Mouse (Mus musculus) midbrain, embryonic 13.5 days (tissue): ENCODE measurements around the gene Galnt7. TPM values are rescaled to one million over a fixed set of nuclear protein-coding genes. Genes with fewer than 3 reads are reported as not detected.

Experiments used
- ATAC-seq: fragments of 200-750 bp; cut with Nextera tagmentation; 2 replicates; pipeline ENCODE4 v1.8.0; 2017; ENCODE audit warnings: mild to moderate bottlenecking, moderate TSS enrichment, moderate library complexity
- H3K27ac ChIP-seq: fragments of 300-500 bp; sonication (generic); 2 replicates; pipeline ENCODE4 v1.5.1; 2015; ENCODE audit warnings: inconsistent platforms, mild to moderate bottlenecking, moderate library complexity
- H3K27me3 ChIP-seq: fragments of 300-500 bp; sonication (generic); 2 replicates; pipeline ENCODE4 v1.6.1; 2015; ENCODE audit warnings: mild to moderate bottlenecking, inconsistent platforms
- H3K36me3 ChIP-seq: fragments of 300-500 bp; sonication (generic); 2 replicates; pipeline ENCODE4 v1.6.1; 2015; ENCODE audit warnings: mild to moderate bottlenecking, inconsistent platforms
- H3K4me1 ChIP-seq: fragments of 300-500 bp; sonication (generic); replicated peaks from 2 replicates; pipeline ENCODE4 v1.6.1; 2015; ENCODE audit warnings: inconsistent platforms
- H3K4me2 ChIP-seq: fragments of 300-500 bp; sonication (generic); replicated peaks from 2 replicates; pipeline ENCODE4 v1.6.1; 2015; ENCODE audit warnings: moderate library complexity, mild to moderate bottlenecking, inconsistent platforms
- H3K4me3 ChIP-seq: fragments of 300-500 bp; sonication (generic); replicated peaks from 2 replicates; pipeline ENCODE4 v1.5.1; 2015; ENCODE audit warnings: mild to moderate bottlenecking, inconsistent platforms
- H3K9ac ChIP-seq: fragments of 300-500 bp; sonication (generic); replicated peaks from 2 replicates; pipeline ENCODE4 v1.6.1; 2015; ENCODE audit warnings: mild to moderate bottlenecking, inconsistent platforms
- H3K9me3 ChIP-seq: fragments of 300-500 bp; sonication (generic); 2 replicates; pipeline ENCODE4 v1.6.1; 2016; ENCODE audit warnings: mild to moderate bottlenecking, inconsistent platforms
- WGBS: fragments of 180-500 bp; shearing (Covaris S2); methylation state at CpG from one replicate; pipeline ENCODE4 v1.1.7; 2015; 5-methylcytosine and 5-hydroxymethylcytosine counted together
- polyA plus RNA-seq: library from polyadenylated mRNA; unstranded; fragments of >200 nt; fragmentation: Nextera tagmentation; extraction: Ambion mirVana; gene quantifications from 2 replicates; pipeline ENCODE4 v1.2.1, GENCODE M21; 2015

Galnt7 gene
- polyA plus RNA-seq, 1 experiment from 2014 or later, result 10.8 TPM

GRCm38 (mm10) chr8:57627946-57628786, 24.7 kb downstream of the Galnt7 start:
- Histone ChIP-seq H3K27ac (no peak overlapping the region), H3K9ac (no peak overlapping the region), H3K4me2 (no peak overlapping the region), H3K4me1 (no peaks in the 10 kb centered on the region), H3K4me3 (no peak overlapping the region), H3K27me3 (no peaks in the 10 kb centered on the region), H3K9me3 (no peaks in the 10 kb centered on the region), H3K36me3 (no peaks in the 10 kb centered on the region)
- WGBS, result 84% methylated on average over 5 of the region's 5 CpGs
- no peak for ATAC-seq

DNA sequence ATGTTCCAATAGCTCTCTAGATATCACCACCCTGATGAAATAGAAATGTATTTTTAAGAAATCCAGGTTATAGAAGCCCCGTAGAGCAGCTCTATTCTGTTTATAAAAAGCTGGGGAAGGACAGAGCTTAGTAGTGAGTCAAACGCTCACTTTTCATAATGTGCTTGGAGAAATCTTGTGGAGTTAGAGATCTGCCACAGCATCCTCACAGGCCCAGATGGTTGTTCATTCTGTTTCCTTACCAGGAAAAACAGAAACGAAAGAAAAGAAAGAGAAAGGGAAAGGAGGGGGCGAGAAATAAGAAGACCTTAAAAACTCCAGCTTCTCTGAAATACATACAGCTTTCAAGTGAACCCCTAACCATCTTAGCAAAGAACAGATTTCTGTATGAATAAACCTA, 28.9 kb downstream of the Galnt7 start:
- H3K4me3 ChIP-seq, result no peak overlapping the region
- 90% methylated on average over 4 of the region's 4 CpGs for WGBS
- no peak overlapping the region for H3K27ac ChIP-seq
- no peak overlapping the region for H3K9ac ChIP-seq
- H3K36me3 ChIP-seq, result no peaks in the 10 kb centered on the region
- no peaks in the 10 kb centered on the region for H3K4me1 ChIP-seq
- H3K9me3 ChIP-seq, result no peaks in the 10 kb centered on the region
- ATAC-seq, result no peak
- no peak overlapping the region for H3K4me2 ChIP-seq
- no peaks in the 10 kb centered on the region for H3K27me3 ChIP-seq

- no peak overlapping the region for H3K27ac ChIP-seq
- 86% methylated on average over 3 of the region's 3 CpGs for WGBS
- no peak overlapping the region for H3K4me3 ChIP-seq
- H3K9ac ChIP-seq, result no peak overlapping the region
- H3K27me3 ChIP-seq, result no peaks in the 10 kb centered on the region
- H3K9me3 ChIP-seq, result no peaks in the 10 kb centered on the region
- no peaks in the 10 kb centered on the region for H3K36me3 ChIP-seq
- no peak for ATAC-seq
- H3K4me1 ChIP-seq, result no peaks in the 10 kb centered on the region
- no peak overlapping the region for H3K4me2 ChIP-seq
These were observed 29.8 kb downstream of the Galnt7 start for GRCm38 (mm10) chr8:57623051-57623450.

DNA sequence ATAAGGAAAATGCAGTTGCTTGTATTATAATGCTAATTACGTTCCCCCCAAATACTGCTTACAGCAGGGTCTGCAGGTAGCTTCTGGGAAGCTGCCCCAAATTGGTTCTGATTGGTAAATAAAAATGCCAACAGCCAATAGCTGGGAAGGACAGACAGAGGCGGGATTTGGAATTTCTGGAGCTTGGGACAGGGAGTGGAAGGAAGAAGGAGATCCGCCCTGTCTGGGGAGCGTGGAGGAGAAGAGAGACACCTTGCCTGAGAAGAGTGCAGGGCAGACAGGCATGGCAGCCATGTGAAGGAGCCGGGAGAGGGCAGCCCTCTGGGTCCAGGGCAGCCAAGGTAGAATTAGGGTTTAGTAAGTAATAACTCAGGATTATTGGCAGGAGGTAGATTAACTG, 35.9 kb downstream of the Galnt7 start:
- Histone ChIP-seq H3K9ac (no peak overlapping the region), H3K4me3 (no peak overlapping the region), H3K36me3 (no peaks in the 10 kb centered on the region), H3K27ac (no peak overlapping the region), H3K4me1 (no peaks in the 10 kb centered on the region), H3K27me3 (no peaks in the 10 kb centered on the region), H3K4me2 (no peak overlapping the region), H3K9me3 (no peaks in the 10 kb centered on the region)
- 53% methylated on average over 5 of the region's 5 CpGs for WGBS
- ATAC-seq, result no peak

DNA sequence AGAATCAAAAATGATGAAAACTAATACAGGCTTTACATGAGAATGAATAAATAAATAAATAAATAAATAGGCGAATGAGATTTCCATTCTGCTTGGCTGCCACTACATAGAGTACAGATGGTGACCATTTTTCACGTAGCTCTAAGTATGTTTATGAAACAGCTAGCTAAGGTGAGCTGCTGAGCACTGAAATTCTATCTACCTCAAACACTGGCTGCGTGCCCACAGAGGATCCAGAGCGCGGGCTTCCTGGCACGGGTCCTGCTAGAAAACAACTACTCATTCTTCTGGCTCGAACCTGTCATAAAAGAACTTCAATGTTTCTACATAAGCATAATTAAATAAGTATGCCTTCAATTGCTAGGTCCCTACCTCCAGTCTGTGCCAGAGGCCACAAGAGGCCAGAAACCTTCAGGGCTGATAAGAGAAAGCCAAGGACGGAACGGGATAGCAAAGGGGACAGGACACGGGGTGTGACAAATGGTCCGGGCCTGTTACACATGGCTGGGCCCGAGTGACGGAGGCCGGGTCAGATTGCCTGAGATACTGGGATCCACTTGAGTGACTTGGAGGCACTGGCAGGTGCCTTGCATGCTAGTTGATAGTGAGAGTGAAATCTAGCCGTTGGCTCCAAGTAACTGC, 37.7 kb downstream of the Galnt7 start:
- WGBS, result 79% methylated on average over 15 of the region's 15 CpGs
- Histone ChIP-seq H3K4me2 (no peak overlapping the region), H3K9me3 (no peaks in the 10 kb centered on the region), H3K27me3 (no peaks in the 10 kb centered on the region), H3K27ac (no peak overlapping the region), H3K4me3 (no peak overlapping the region), H3K9ac (no peak overlapping the region), H3K36me3 (no peaks in the 10 kb centered on the region), H3K4me1 (no peaks in the 10 kb centered on the region)
- ATAC-seq, result no peak

DNA sequence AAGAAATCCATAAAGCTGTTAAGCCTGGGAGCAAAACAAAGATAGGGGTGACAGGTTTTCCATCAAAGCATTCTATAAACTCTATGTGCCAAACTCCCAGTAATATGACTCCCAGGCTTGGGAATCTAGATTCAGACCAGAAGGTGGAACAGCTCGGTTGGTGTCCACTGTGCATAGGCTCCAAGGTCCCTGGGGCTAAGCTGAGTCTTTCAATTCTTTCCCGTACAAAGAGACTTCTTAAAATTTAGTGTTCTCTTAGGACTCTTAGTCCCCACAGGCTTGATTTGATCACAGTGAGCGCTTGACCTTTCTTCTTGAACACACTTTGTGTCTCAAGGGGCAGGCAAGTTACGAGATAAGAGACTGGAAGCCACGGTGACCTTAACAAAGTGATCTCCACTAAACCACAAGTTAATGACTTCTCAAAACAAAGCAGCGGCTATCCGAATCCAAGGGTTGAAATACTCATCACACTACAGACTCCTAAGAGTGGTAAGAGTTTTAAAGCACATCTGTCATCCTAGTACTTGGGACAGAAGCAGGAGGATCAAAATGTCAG, 41.3 kb downstream of the Galnt7 start:
- no peaks in the 10 kb centered on the region for H3K4me1 ChIP-seq
- 42% methylated on average over 7 of the region's 7 CpGs for WGBS
- H3K4me2 ChIP-seq, result no peak overlapping the region
- no peaks in the 10 kb centered on the region for H3K27me3 ChIP-seq
- ATAC-seq, result no peak
- H3K9me3 ChIP-seq, result no peaks in the 10 kb centered on the region
- no peak overlapping the region for H3K9ac ChIP-seq
- H3K36me3 ChIP-seq, result no peaks in the 10 kb centered on the region
- no peak overlapping the region for H3K4me3 ChIP-seq
- H3K27ac ChIP-seq, result no peak overlapping the region

GRCm38 (mm10) chr8:57610706-57611418, 42.0 kb downstream of the Galnt7 start:
- no peaks in the 10 kb centered on the region for H3K36me3 ChIP-seq
- H3K4me2 ChIP-seq, result no peak overlapping the region
- H3K4me1 ChIP-seq, result no peaks in the 10 kb centered on the region
- H3K4me3 ChIP-seq, result no peak overlapping the region
- no peaks in the 10 kb centered on the region for H3K27me3 ChIP-seq
- H3K9ac ChIP-seq, result no peak overlapping the region
- ATAC-seq, result 0 out of 2 replicates have a peak, but pooled peaks have one; percentile 30
- no peak overlapping the region for H3K27ac ChIP-seq
- WGBS, result 81% methylated on average over 10 of the region's 11 CpGs
- H3K9me3 ChIP-seq, result no peaks in the 10 kb centered on the region

DNA sequence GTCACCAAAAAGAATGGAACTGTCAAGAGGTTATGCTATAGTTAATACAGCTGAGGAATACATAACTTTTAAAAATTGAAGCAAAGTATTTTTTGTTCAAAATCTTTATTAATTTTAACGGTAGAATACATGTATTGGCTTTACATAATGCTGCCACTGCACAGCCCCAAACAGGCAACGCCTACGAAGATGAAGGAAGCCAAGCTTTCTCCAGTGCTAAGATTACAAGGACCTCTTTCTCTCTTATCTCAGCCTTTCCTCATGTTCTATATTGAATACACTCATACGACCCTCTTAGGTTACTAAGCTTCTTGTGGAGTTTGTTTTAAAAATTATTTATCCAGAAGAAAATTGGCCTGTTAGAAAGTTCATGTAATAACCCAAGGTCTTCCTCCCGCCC, 50.3 kb downstream of the Galnt7 start:
- H3K4me3 ChIP-seq, result no peak overlapping the region
- no peak for ATAC-seq
- 90% methylated on average over 5 of the region's 5 CpGs for whole genome bisulfite sequencing
- H3K27ac ChIP-seq, result no peak overlapping the region
- H3K9ac ChIP-seq, result no peak overlapping the region
- H3K36me3 ChIP-seq, result no peaks in the 10 kb centered on the region
- no peaks in the 10 kb centered on the region for H3K4me1 ChIP-seq
- H3K4me2 ChIP-seq, result no peak overlapping the region
- no peaks in the 10 kb centered on the region for H3K27me3 ChIP-seq
- H3K9me3 ChIP-seq, result no peaks in the 10 kb centered on the region

- Histone ChIP-seq H3K27ac (no peak overlapping the region), H3K4me2 (no peak overlapping the region), H3K9ac (no peak overlapping the region), H3K4me3 (no peak overlapping the region), H3K4me1 (no peaks in the 10 kb centered on the region), H3K9me3 (no peaks in the 10 kb centered on the region), H3K27me3 (no peaks in the 10 kb centered on the region), H3K36me3 (no peaks in the 10 kb centered on the region)
- no peak for ATAC-seq
- WGBS, result 97% methylated on average over 12 of the region's 12 CpGs
These were observed 50.8 kb downstream of the Galnt7 start for GRCm38 (mm10) chr8:57601987-57602418.

DNA sequence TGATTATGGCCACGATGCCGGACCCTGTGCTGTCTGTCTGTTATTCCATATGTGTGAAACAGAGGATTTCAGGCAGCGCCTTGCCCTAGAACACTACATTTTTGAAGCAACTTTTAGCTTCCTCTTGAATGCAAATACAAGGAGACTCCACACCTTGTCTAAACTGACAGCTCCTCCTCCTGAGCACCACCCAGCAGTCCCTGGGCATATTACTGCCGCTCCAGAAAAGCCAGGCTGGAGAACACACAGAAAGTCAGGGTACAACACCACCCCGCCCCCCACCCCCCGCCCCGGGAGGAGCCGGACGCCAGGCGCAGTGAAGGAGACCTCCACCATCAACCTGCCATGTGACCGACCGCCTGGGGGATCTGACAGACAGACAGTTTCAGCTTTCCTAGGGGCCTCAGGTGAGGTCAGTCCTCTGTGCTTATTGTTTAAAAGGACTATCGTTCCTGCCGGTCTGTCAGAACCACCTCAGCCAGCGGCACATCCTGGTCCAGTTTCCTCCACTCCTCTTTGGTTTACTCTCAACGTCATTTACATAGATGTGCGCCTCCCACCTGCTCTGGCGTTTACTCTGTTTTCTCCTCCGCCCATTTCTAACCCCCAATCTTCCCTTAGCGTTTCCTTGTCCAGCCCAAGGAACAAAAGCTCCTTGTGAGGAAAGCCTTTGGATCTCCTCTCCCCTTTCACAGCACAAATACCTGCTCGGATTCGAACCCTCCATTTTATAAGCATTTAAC, 52.8 kb downstream of the Galnt7 start:
- peak; percentile 62 for ATAC-seq
- Histone ChIP-seq H3K9me3 (no peaks in the 10 kb centered on the region), H3K9ac (no peak overlapping the region; the same call in 1 of the 2 replicates), H3K4me3 (peak overlapping the region; percentile 3; the same call in 1 of the 2 replicates), H3K36me3 (no peaks in the 10 kb centered on the region), H3K4me2 (peak overlapping the region; percentile 39), H3K4me1 (peaks cover 5% of the 10 kb centered on the region; the same call in 1 of the 2 replicates), H3K27ac (no peak overlapping the region), H3K27me3 (no peaks in the 10 kb centered on the region)
- WGBS, result 24% methylated on average over 22 of the region's 22 CpGs

DNA sequence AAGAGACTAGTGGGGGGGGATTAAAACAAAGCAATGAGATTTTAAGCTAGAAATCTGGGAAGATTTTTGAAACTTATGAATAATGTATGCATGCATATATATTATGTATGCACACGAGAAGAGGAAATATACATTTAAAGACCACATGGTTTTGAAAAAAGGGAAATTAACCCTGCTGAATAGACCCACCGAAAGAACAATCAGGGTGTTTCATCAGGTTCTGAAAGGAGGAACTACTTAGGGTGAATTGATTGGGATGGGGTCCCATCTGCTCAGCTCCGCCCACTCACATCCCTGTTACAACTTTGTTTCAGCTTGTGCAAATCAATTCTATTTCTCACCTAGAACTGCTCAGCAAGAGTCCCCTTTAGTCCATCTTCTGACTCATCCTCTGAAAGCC, 57.0 kb downstream of the Galnt7 start:
- H3K4me1 ChIP-seq, result peaks cover 8% of the 10 kb centered on the region; the same call in 1 of the 2 replicates
- H3K27me3 ChIP-seq, result no peaks in the 10 kb centered on the region
- H3K9ac ChIP-seq, result no peak overlapping the region
- no peak overlapping the region for H3K4me3 ChIP-seq
- no peak; the same call in 1 of the 2 replicates for ATAC-seq
- H3K27ac ChIP-seq, result no peak overlapping the region
- no peaks in the 10 kb centered on the region for H3K9me3 ChIP-seq
- no peak overlapping the region for H3K4me2 ChIP-seq
- 48% methylated on average over 3 of the region's 3 CpGs for WGBS
- H3K36me3 ChIP-seq, result no peaks in the 10 kb centered on the region
